Mouse (Mus musculus) heart, postnatal 0 days (tissue): Measurements from ENCODE around the gene Gpx5. TPM values are rescaled to one million over a fixed set of nuclear protein-coding genes. Genes with fewer than 3 reads are reported as not detected.

Experiments used
- ATAC-seq: fragments of 200-750 bp; cut with Nextera tagmentation; 2 replicates; pipeline ENCODE4 v1.8.0; 2017; ENCODE audit warnings: low read depth, moderate number of reproducible peaks, moderate library complexity; ENCODE audit not compliant: insufficient read depth
- DNase-seq: peaks from one replicate; pipeline ENCODE4 v3.0.0-alpha.2; 2016; ENCODE audit warnings: low spot score
- H3K27ac ChIP-seq: fragments of 300-500 bp; sonication (generic); 2 replicates; pipeline ENCODE4 v1.5.1; 2014; ENCODE audit warnings: low read depth, mild to moderate bottlenecking
- H3K27me3 ChIP-seq: fragments of 300-500 bp; sonication (generic); 2 replicates; pipeline ENCODE4 v1.6.1; 2014; ENCODE audit warnings: low read length, mixed read lengths; ENCODE audit not compliant: control insufficient read depth, insufficient read depth
- H3K36me3 ChIP-seq: fragments of 300-500 bp; sonication (generic); replicated peaks from 2 replicates; pipeline ENCODE4 v1.6.1; 2014; ENCODE audit warnings: low read length, mixed read lengths; ENCODE audit not compliant: control insufficient read depth, insufficient read depth
- H3K4me1 ChIP-seq: fragments of 300-500 bp; sonication (generic); 2 replicates; pipeline ENCODE4 v1.6.1; 2014; ENCODE audit warnings: antibody characterized with exemption; ENCODE audit not compliant: control insufficient read depth, insufficient read depth
- H3K4me2 ChIP-seq: fragments of 300-500 bp; sonication (generic); 2 replicates; pipeline ENCODE4 v1.6.1; 2014; ENCODE audit warnings: low read depth, mild to moderate bottlenecking, low read length, moderate library complexity
- H3K4me3 ChIP-seq: fragments of 300-500 bp; sonication (generic); 2 replicates; pipeline ENCODE4 v1.5.1; 2014; ENCODE audit warnings: low read depth, low read length
- H3K9ac ChIP-seq: fragments of 300-500 bp; sonication (generic); replicated peaks from 2 replicates; pipeline ENCODE4 v1.6.1; 2014; ENCODE audit warnings: low read depth, low read length, mixed read lengths
- H3K9me3 ChIP-seq: fragments of 300-500 bp; sonication (generic); replicated peaks from 2 replicates; pipeline ENCODE4 v1.6.1; 2016; ENCODE audit warnings: low read length; ENCODE audit not compliant: control insufficient read depth
- CTCF ChIP-seq: IDR thresholded peaks from 2 replicates; pipeline ENCODE4 v1.5.1; 2016; ENCODE audit warnings: antibody characterized with exemption, control low read depth, low read depth
- EP300 ChIP-seq: IDR thresholded peaks from 2 replicates; pipeline ENCODE4 v1.6.1; 2016; ENCODE audit warnings: antibody characterized with exemption, low read depth
- WGBS: fragments of 180-500 bp; shearing (Covaris S2); extraction: QIAGEN DNeasy Blood & Tissue Kit; methylation state at CpG from one replicate; pipeline ENCODE4 v1.1.7; 2014; 5-methylcytosine and 5-hydroxymethylcytosine counted together
- polyA plus RNA-seq: library from polyadenylated mRNA; unstranded; fragments of >200 nt; fragmentation: Nextera tagmentation; extraction: Ambion mirVana; gene quantifications from 2 replicates; pipeline ENCODE4 v1.2.1, GENCODE M21; 2015
- total RNA-seq: library from RNA; depleted of rRNA; stranded (reverse); fragments of >200 nt; gene quantifications from 2 replicates; pipeline ENCODE4 v1.2.3, GENCODE M21; 2014; ENCODE audit warnings: low replicate concordance

Gene Gpx5
- total and polyA plus RNA-seq, 2 experiments from 2014 or later: not detected

GRCm38 (mm10) chr13:21311926-21312325 lies 19.4 kb upstream of the Gpx5 start, which contains the start of gene Gpx6:
Gene Gpx6 (plus strand): TSS chr13:21312125.
- Histone ChIP-seq H3K4me1 (no peaks in the 10 kb centered on the region), H3K27me3 (no peaks in the 10 kb centered on the region), H3K36me3 (no peaks in the 10 kb centered on the region), H3K4me3 (no peak within 1 kb of the TSS), H3K4me2 (no peak within 1 kb of the TSS), H3K27ac (no peak within 1 kb of the TSS), H3K9me3 (no peaks in the 10 kb centered on the region), H3K9ac (no peak within 1 kb of the TSS)
- TF ChIP-seq EP300 (no peak), CTCF (no peak)
- ATAC-seq (no peak), DNase-seq (no peak)
- 23% methylated on average over 3 of the region's 3 CpGs for WGBS

GRCm38 (mm10) chr13:21309788-21310187 lies 17.3 kb upstream of the Gpx5 start:
- H3K4me3 ChIP-seq: no peak overlapping the region
- H3K4me1 ChIP-seq: no peaks in the 10 kb centered on the region
- DNase-seq (no peak), ATAC-seq (no peak)
- H3K9ac ChIP-seq: no peak overlapping the region
- H3K27ac ChIP-seq: no peak overlapping the region
- H3K36me3 ChIP-seq: no peaks in the 10 kb centered on the region
- WGBS: 58% methylated on average over 2 of the region's 2 CpGs
- no peak for TF ChIP-seq EP300
- no peak for TF ChIP-seq CTCF
- no peaks in the 10 kb centered on the region for H3K9me3 ChIP-seq
- no peaks in the 10 kb centered on the region for H3K27me3 ChIP-seq
- H3K4me2 ChIP-seq: no peak overlapping the region

GRCm38 (mm10) chr13:21304483-21305066 lies 12.0 kb upstream of the Gpx5 start:
- Histone ChIP-seq H3K36me3 (no peaks in the 10 kb centered on the region), H3K4me3 (no peak overlapping the region), H3K27ac (no peak overlapping the region), H3K4me2 (no peak overlapping the region), H3K27me3 (no peaks in the 10 kb centered on the region), H3K9me3 (no peaks in the 10 kb centered on the region), H3K4me1 (peaks cover 9% of the 10 kb centered on the region; the same call in 1 of the 2 replicates), H3K9ac (no peak overlapping the region)
- no peak for DNase-seq
- WGBS: 73% methylated on average over 3 of the region's 3 CpGs
- no peak for TF ChIP-seq EP300
- ATAC-seq: no peak

- Histone ChIP-seq H3K4me2 (no peak overlapping the region), H3K9ac (no peak overlapping the region), H3K27me3 (no peaks in the 10 kb centered on the region), H3K4me1 (peaks cover 9% of the 10 kb centered on the region; the same call in 1 of the 2 replicates), H3K9me3 (no peaks in the 10 kb centered on the region), H3K36me3 (no peaks in the 10 kb centered on the region), H3K4me3 (no peak overlapping the region), H3K27ac (no peak overlapping the region)
- 36% methylated on average over 3 of the region's 3 CpGs for WGBS
- no peak for ATAC-seq
- DNase-seq: no peak
- no peak for TF ChIP-seq CTCF
- no peak for TF ChIP-seq EP300
These were observed 6.0 kb upstream of the Gpx5 start for GRCm38 (mm10) chr13:21298557-21298956.

- Histone ChIP-seq H3K4me3 (peak overlapping the region; percentile 58), H3K36me3 (no peaks in the 10 kb centered on the region), H3K27me3 (0 out of 2 replicates have a peak, but pooled peaks cover 6% of the 10 kb centered on the region), H3K4me2 (peak overlapping the region; percentile 76), H3K9me3 (no peaks in the 10 kb centered on the region), H3K9ac (no peak overlapping the region; the same call in 1 of the 2 replicates), H3K27ac (no peak overlapping the region), H3K4me1 (peaks cover 10% of the 10 kb centered on the region; the same call in 1 of the 2 replicates)
- peak; percentile 62 for DNase-seq
- WGBS: 2% methylated on average over 13 of the region's 13 CpGs
- no peak for TF ChIP-seq EP300
- peak; percentile 73 for ATAC-seq
These were observed 13.0 kb downstream of the Gpx5 start for GRCm38 (mm10) chr13:21279559-21279958.

GRCm38 (mm10) chr13:21279076-21279475 lies 13.5 kb downstream of the Gpx5 start:
- Histone ChIP-seq H3K4me2 (peak overlapping the region; percentile 76), H3K27ac (no peak overlapping the region), H3K4me3 (peak overlapping the region; percentile 58), H3K9ac (no peak overlapping the region; the same call in 1 of the 2 replicates), H3K4me1 (peaks cover 10% of the 10 kb centered on the region; the same call in 1 of the 2 replicates), H3K9me3 (no peaks in the 10 kb centered on the region), H3K27me3 (0 out of 2 replicates have a peak, but pooled peaks cover 6% of the 10 kb centered on the region), H3K36me3 (no peaks in the 10 kb centered on the region)
- DNase-seq: no peak
- WGBS: 4% methylated on average over 8 of the region's 8 CpGs
- no peak for TF ChIP-seq EP300
- no peak for TF ChIP-seq CTCF
- no peak for ATAC-seq
